Mouse (Mus musculus) MEL (cell line): ENCODE measurements around the gene Rpl36a. TPM values are rescaled to one million over a fixed set of nuclear protein-coding genes. Genes with fewer than 3 reads are reported as not detected.

Experiments
- DNase-seq: peaks from one replicate; pipeline ENCODE4 v3.0.0; 2011; ENCODE audit warnings: low read depth, low spot score
- H3K27ac ChIP-seq: 2 replicates; pipeline ENCODE4 v1.5.1; 2012; ENCODE audit warnings: low read depth, mild to moderate bottlenecking, control low read depth, low read length, moderate library complexity; ENCODE audit not compliant: control insufficient read depth
- H3K27me3 ChIP-seq, 2 experiments: fragments of 150-350 bp in 1 of 2; sonication (generic) in 1 of 2; 2 replicates each; pipeline ENCODE4 v1.6.1; 2012; ENCODE audit warnings: low read length in 2 of 2, mild to moderate bottlenecking in 2 of 2, improper control_type of control experiment in 1 of 2, moderate library complexity in 1 of 2; ENCODE audit not compliant: insufficient read depth in 2 of 2, control insufficient read depth in 1 of 2
- H3K36me3 ChIP-seq, 2 experiments: 2 replicates each; pipeline ENCODE4 v1.6.1; 2012 to 2014; ENCODE audit warnings: low read length in 2 of 2, improper control_type of control experiment in 1 of 2, inconsistent platforms in 1 of 2, mild to moderate bottlenecking in 1 of 2; ENCODE audit not compliant: insufficient read depth in 2 of 2, control insufficient read depth in 1 of 2
- H3K4me1 ChIP-seq, 2 experiments: fragments of 150-350 bp in 1 of 2; sonication (generic) in 1 of 2; 2 replicates each; pipeline ENCODE4 v1.6.1; 2012; ENCODE audit warnings: low read length in 2 of 2, improper control_type of control experiment in 1 of 2, mild to moderate bottlenecking in 1 of 2; ENCODE audit not compliant: insufficient read depth in 2 of 2, control insufficient read depth in 1 of 2
- H3K4me3 ChIP-seq, 2 experiments: fragments of 150-350 bp in 1 of 2; sonication (generic) in 1 of 2; 2 replicates each; pipeline ENCODE4 v1.5.1; 2012; ENCODE audit warnings: low read depth in 2 of 2, low read length in 2 of 2, mild to moderate bottlenecking in 2 of 2, moderate library complexity in 2 of 2, control low read depth in 1 of 2, improper control_type of control experiment in 1 of 2; ENCODE audit not compliant: control insufficient read depth in 1 of 2, insufficient read depth in 1 of 2
- H3K79me2 ChIP-seq: 2 replicates; pipeline ENCODE4 v1.6.1; 2012; ENCODE audit warnings: mild to moderate bottlenecking, low read length, moderate library complexity; ENCODE audit not compliant: control insufficient read depth, poor library complexity, insufficient read depth
- H3K9ac ChIP-seq: 2 replicates; pipeline ENCODE4 v1.6.1; 2012; ENCODE audit warnings: low read depth, mild to moderate bottlenecking, control low read depth, low read length, moderate library complexity; ENCODE audit not compliant: control insufficient read depth, poor library complexity, severe bottlenecking
- H3K9me3 ChIP-seq: fragments of 150-350 bp; sonication (generic); replicated peaks from 2 replicates; pipeline ENCODE4 v1.6.1; 2012; ENCODE audit warnings: mild to moderate bottlenecking, low read length, improper control_type of control experiment, moderate library complexity; ENCODE audit not compliant: insufficient read depth
- CHD1 ChIP-seq: IDR thresholded peaks from 2 replicates; pipeline ENCODE4 v1.6.1; 2012; ENCODE audit warnings: low read depth, mild to moderate bottlenecking, inconsistent platforms, low read length, improper control_type of control experiment
- ETS1 ChIP-seq: IDR thresholded peaks from 2 replicates; pipeline ENCODE4 v1.6.1; 2012; ENCODE audit warnings: low read depth, mild to moderate bottlenecking, inconsistent platforms, low read length, improper control_type of control experiment, moderate library complexity
- TCF12 ChIP-seq: IDR thresholded peaks from 2 replicates; pipeline ENCODE4 v1.6.1; 2014; ENCODE audit warnings: low read depth, mild to moderate bottlenecking, inconsistent platforms, low read length, improper control_type of control experiment, moderate library complexity
- UBTF ChIP-seq: IDR thresholded peaks from 2 replicates; pipeline ENCODE4 v1.6.1; 2012; ENCODE audit warnings: low read depth, mild to moderate bottlenecking, inconsistent platforms, low read length, improper control_type of control experiment, moderate library complexity, borderline replicate concordance; ENCODE audit not compliant: insufficient read depth
- ZNF384 ChIP-seq: IDR thresholded peaks from 2 replicates; pipeline ENCODE4 v1.6.1; 2012; ENCODE audit warnings: low read depth, mild to moderate bottlenecking, inconsistent platforms, low read length, improper control_type of control experiment
- polyA plus RNA-seq, 2 experiments: library from polyadenylated mRNA; stranded (reverse) in 1 of 2; unstranded in 1 of 2; fragments of >175 nt in 1 of 2; fragments of >200 nt in 1 of 2; gene quantifications; 2 replicates each; pipeline versions ENCODE4 v1.2.1 to v1.2.4; 2012; ENCODE audit warnings: low replicate concordance in 2 of 2, low read depth in 1 of 2; ENCODE audit not compliant: insufficient read length in 2 of 2, insufficient read depth in 1 of 2, missing spikeins in 1 of 2
- total RNA-seq: library from RNA; depleted of rRNA; stranded (reverse); fragments of 300-350 nt; gene quantifications from 2 replicates; pipeline ENCODE4 v1.2.3, GENCODE M21; 2012; rRNA removed

Rpl36a gene
- total and polyA plus RNA-seq, 3 experiments: 1,673 to 6,935 TPM; not detected in 1

DNA sequence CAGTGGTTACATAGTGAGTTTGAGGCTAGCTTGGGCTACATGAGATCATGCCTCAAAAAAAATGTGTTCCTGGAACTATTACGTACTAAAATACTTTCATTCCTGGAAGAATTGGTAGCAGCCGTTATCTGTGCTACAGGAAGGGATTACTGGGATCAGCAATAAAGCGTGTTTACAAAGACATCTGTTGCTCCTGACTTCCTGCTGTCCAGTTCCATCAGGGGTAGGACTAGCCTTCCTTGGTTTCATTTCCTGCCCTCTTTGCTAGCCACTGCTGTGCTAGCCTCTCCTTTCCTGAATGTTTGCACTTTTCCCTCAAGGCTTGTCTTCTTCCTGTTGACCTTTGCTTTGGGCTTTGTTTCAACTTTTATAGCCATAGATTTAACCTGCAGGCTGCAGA lies 50.4 kb downstream of the Rpl36a start:
- Histone ChIP-seq H3K36me3 (peaks cover 0 to 5% of the 10 kb centered on the region in 2 experiments; a peak in 2 of 4 replicates), H3K27ac (no peak overlapping the region), H3K27me3 (no peaks in the 10 kb centered on the region), H3K4me1 (peaks cover 6 to 8% of the 10 kb centered on the region in 2 experiments; a peak in 3 of 4 replicates), H3K9me3 (no peaks in the 10 kb centered on the region), H3K79me2 (no peaks in the 10 kb centered on the region), H3K4me3 (no peak overlapping the region), H3K9ac (no peak overlapping the region)
- no peak for DNase-seq
- TF ChIP-seq ETS1: no peak
- no peak for TF ChIP-seq UBTF
- no peak for TF ChIP-seq TCF12
- no peak for TF ChIP-seq CHD1
- TF ChIP-seq ZNF384: no peak

Other genes with a start within 250 kb of the Rpl36a start
- 0.39 and 0.49 TPM in 2 replicates for gene Drp2, start 181.1 kb upstream of the Rpl36a start, total RNA-seq
- gene Drp2, start 181.1 kb upstream of the Rpl36a start, polyA plus RNA-seq: 1 to 10 TPM in 1 of 2 experiments, not detected in 1; 1.6 TPM
- not detected in 2 replicates for gene Taf7l, start 109.2 kb upstream of the Rpl36a start, total RNA-seq
- not detected for gene Taf7l, start 109.2 kb upstream of the Rpl36a start, polyA plus RNA-seq
- 217 and 240 TPM in 2 replicates for gene Timm8a1, start 43.8 kb upstream of the Rpl36a start, total RNA-seq
- 100 to 1,000 TPM; 267 to 449 TPM for gene Timm8a1, start 43.8 kb upstream of the Rpl36a start, polyA plus RNA-seq
- 134 and 137 TPM in 2 replicates for gene Btk, start 2.1 kb upstream of the Rpl36a start, total RNA-seq
- gene Btk, start 2.1 kb upstream of the Rpl36a start, polyA plus RNA-seq: 100 to 1,000 TPM; 291 to 327 TPM
- 10.0 and 10.2 TPM in 2 replicates for gene Gla, start 15.5 kb downstream of the Rpl36a start, total RNA-seq
- 10 to 100 TPM in 1 of 2 experiments, not detected in 1; 17.0 TPM for gene Gla, start 15.5 kb downstream of the Rpl36a start, polyA plus RNA-seq
- 127 and 134 TPM in 2 replicates for gene Hnrnph2, start 15.5 kb downstream of the Rpl36a start, total RNA-seq
- 100 to 1,000 TPM; 200 to 295 TPM for gene Hnrnph2, start 15.5 kb downstream of the Rpl36a start, polyA plus RNA-seq
- not detected in 2 replicates for gene Armcx4, start 100.9 kb downstream of the Rpl36a start, total RNA-seq
- not detected for gene Armcx4, start 100.9 kb downstream of the Rpl36a start, polyA plus RNA-seq
- 0.10 TPM in 1 of 2 replicates, not detected in the other for gene Armcx1, start 132.3 kb downstream of the Rpl36a start, total RNA-seq
- gene Armcx1, start 132.3 kb downstream of the Rpl36a start, polyA plus RNA-seq: under 1 TPM in 1 of 2 experiments, not detected in 1; 0.10 TPM
- not detected in 2 replicates for gene Armcx6, start 165.8 kb downstream of the Rpl36a start, total RNA-seq
- gene Armcx6, start 165.8 kb downstream of the Rpl36a start, polyA plus RNA-seq: not detected
- gene Armcx3, start 170.9 kb downstream of the Rpl36a start, total RNA-seq: 4.2 and 5.5 TPM in 2 replicates
- 1 to 10 TPM in 1 of 2 experiments, not detected in 1; 5.0 TPM for gene Armcx3, start 170.9 kb downstream of the Rpl36a start, polyA plus RNA-seq
- 10.2 and 11.8 TPM in 2 replicates for gene Armcx2, start 223.6 kb downstream of the Rpl36a start, total RNA-seq
- gene Armcx2, start 223.6 kb downstream of the Rpl36a start, polyA plus RNA-seq: 10 to 100 TPM in 1 of 2 experiments, not detected in 1; 13.0 TPM